Mouse (Mus musculus) megakaryocyte progenitor cell, adult 5-6 weeks (primary cell): Measurements from ENCODE around the gene 4931428L18Rik. TPM values are rescaled to one million over a fixed set of nuclear protein-coding genes. Genes with fewer than 3 reads are reported as not detected.

Source experiments
- ATAC-seq: replicated peaks from 2 replicates; pipeline ENCODE4 v1.8.0; 2016; ENCODE audit warnings: mild to moderate bottlenecking, moderate TSS enrichment, inconsistent platforms; ENCODE audit not compliant: poor library complexity
- total RNA-seq, 2 experiments: library from RNA; stranded (forward) in 1 of 2; stranded (reverse) in 1 of 2; fragments of 157-497, 149-512 nt in 1 of 2; fragments of 200-1000 nt in 1 of 2; gene quantifications; 2 replicates each; pipeline versions ENCODE4 v1.2.3 to v1.2.4; 2015 to 2017

Gene 4931428L18Rik
- not detected in 2 replicates for total RNA-seq (2015)
- not detected in 2 replicates for total RNA-seq (2017)

- ATAC-seq: peak; percentile 58
These were observed at the start of gene 4931428L18Rik, which contains the start of gene Pih1d3 for GRCm38 (mm10) chr1:31222564-31222963. TSS of gene 4931428L18Rik (minus strand) at chr1:31222684. TSS of gene Pih1d3 (plus strand) at chr1:31222838.

GRCm38 (mm10) chr1:31260218-31260923 is 37.9 kb upstream of the 4931428L18Rik start:
- ATAC-seq: no peak

GRCm38 (mm10) chr1:31233319-31234036 is 11.0 kb upstream of the 4931428L18Rik start:
- no peak for ATAC-seq

- no peak for ATAC-seq
These were observed 1.8 kb downstream of the 4931428L18Rik start for GRCm38 (mm10) chr1:31220599-31221250.

GRCm38 (mm10) chr1:31214831-31215230 is 7.7 kb downstream of the 4931428L18Rik start:
- no peak for ATAC-seq

- ATAC-seq: peak; percentile 94
These were observed 12.3 kb downstream of the 4931428L18Rik start for GRCm38 (mm10) chr1:31210144-31210543.

- ATAC-seq: no peak
These were observed 16.7 kb downstream of the 4931428L18Rik start for GRCm38 (mm10) chr1:31205770-31206169.

- no peak for ATAC-seq
These were observed 17.1 kb downstream of the 4931428L18Rik start for GRCm38 (mm10) chr1:31205346-31205745.

- no peak for ATAC-seq
These were observed 18.7 kb downstream of the 4931428L18Rik start for GRCm38 (mm10) chr1:31203771-31204170.

- no peak for ATAC-seq
These were observed 25.5 kb downstream of the 4931428L18Rik start for GRCm38 (mm10) chr1:31196959-31197358.

- no peak for ATAC-seq
These were observed 26.9 kb downstream of the 4931428L18Rik start for GRCm38 (mm10) chr1:31195633-31196032.

GRCm38 (mm10) chr1:31190237-31190866 is 32.1 kb downstream of the 4931428L18Rik start:
- no peak for ATAC-seq

GRCm38 (mm10) chr1:31178264-31178663 is 44.2 kb downstream of the 4931428L18Rik start:
- ATAC-seq: no peak

GRCm38 (mm10) chr1:31176101-31176500 is 46.4 kb downstream of the 4931428L18Rik start, which contains the start of gene Lgsn:
TSS of gene Lgsn (plus strand) at chr1:31176401.
- ATAC-seq: no peak

- no peak for ATAC-seq
These were observed 47.1 kb downstream of the 4931428L18Rik start for GRCm38 (mm10) chr1:31175401-31175800.

- ATAC-seq: no peak
These were observed 57.0 kb downstream of the 4931428L18Rik start for GRCm38 (mm10) chr1:31165326-31166121.

GRCm38 (mm10) chr1:31164527-31165189 is 57.8 kb downstream of the 4931428L18Rik start:
- ATAC-seq: no peak

GRCm38 (mm10) chr1:31156884-31157283 is 65.6 kb downstream of the 4931428L18Rik start:
- ATAC-seq: no peak

GRCm38 (mm10) chr1:31156185-31156584 is 66.3 kb downstream of the 4931428L18Rik start:
- ATAC-seq: no peak
